Comparison of ENCODE assay signal across 8 mouse cellular contexts in the genomic region with DNA sequence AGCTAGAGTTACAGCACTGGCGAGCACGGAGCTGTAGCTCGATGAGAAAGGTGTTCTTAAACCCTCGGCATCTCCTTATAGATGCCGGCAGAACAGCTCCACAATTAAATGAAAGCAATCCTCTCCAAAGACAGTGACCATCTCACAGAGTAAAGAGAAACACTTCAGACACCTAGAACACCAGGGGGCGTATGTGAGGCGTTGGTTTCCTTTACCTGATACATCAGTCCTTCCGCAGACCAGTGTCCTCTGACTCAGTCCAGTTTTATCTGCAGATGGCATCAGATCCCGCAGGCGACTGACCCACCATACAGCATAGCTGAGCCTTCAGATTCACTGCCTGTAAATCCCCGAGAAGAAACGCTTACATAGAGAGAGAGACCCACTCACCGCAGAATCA. TPM values are rescaled to one million over a fixed set of nuclear protein-coding genes. Genes with fewer than 3 reads are reported as not detected.
DNase-seq lines count a peak whose midpoint lies in the region.

No protein-coding gene starts in this region.

- peak; percentile 83 for DNase-seq in 416B (ENCODE audit: low read depth)
- DNase-seq in MN1 (ENCODE audit: low spot score) = peak; percentile 82
- peak; percentile 94 to 96 for DNase-seq in cerebellum, postnatal 10 days
- DNase-seq in gastrocnemius, postnatal 10 days = peak; percentile 78
- peak; percentile 49 for DNase-seq in layer of hippocampus, adult 9-11 months
- peak; percentile 85 for DNase-seq in lung, postnatal 14 days
- DNase-seq in right cerebral cortex, adult 2 months (ENCODE audit: low spot score in 2 of 2) = peak; percentile 87
- DNase-seq in urinary bladder, postnatal 36 days (ENCODE audit: low spot score in 2 of 2) = peak; percentile 61 to 67

RNA-seq across cellular contexts. Expression of a gene that starts 32.7 kb away (rescaled TPM):
- total RNA-seq in gastrocnemius, postnatal 10 days (2021) = not detected

RNA-seq across cellular contexts. Expression of a gene that starts 54.0 kb away (rescaled TPM):
- 1 to 10 TPM; 4.7 to 6.6 TPM for total RNA-seq in gastrocnemius, postnatal 10 days (2021)

RNA-seq across cellular contexts. Expression of a gene that starts 54.2 kb away (rescaled TPM):
- 10 to 100 TPM; 55.4 to 55.5 TPM for total RNA-seq in gastrocnemius, postnatal 10 days (2021)

RNA-seq across cellular contexts. Expression of a gene that starts 56.5 kb away (rescaled TPM):
- under 1 TPM; 0.42 to 0.93 TPM for total RNA-seq in gastrocnemius, postnatal 10 days (2021)

Comparison
In these comparisons a context has a peak if more than half of its experiments do, and no peak if none do; other contexts are left out.
1. Peak in every context shown above with its lines: DNase-seq.